Mouse (Mus musculus) hindlimb bud, embryonic 11.5 days (tissue): ENCODE measurements around the gene Cfap45.
A peak's percentile ranks its signal among the peaks of the same experiment; 100 is the strongest.

ENCODE experiments used
- DNase-seq: peaks from one replicate; pipeline ENCODE4 v3.0.0-alpha.2; 2012; ENCODE audit warnings: low read depth, low spot score; ENCODE audit errors: extremely low spot score

The Cfap45 gene

GRCm38 (mm10) chr1:172520576-172521440, at the start of gene Cfap45:
Gene Cfap45, plus strand, starts transcription at chr1:172520801.
- peak; percentile 94 for DNase-seq

- no peak for DNase-seq
Observed at GRCm38 (mm10) chr1:172472909-172473308, 47.7 kb upstream of the Cfap45 start.

GRCm38 (mm10) chr1:172474196-172474595, 46.4 kb upstream of the Cfap45 start:
- DNase-seq, result no peak

- no peak for DNase-seq
Observed at GRCm38 (mm10) chr1:172475054-172475741, 45.4 kb upstream of the Cfap45 start, which contains the start of gene Slamf9. Gene Slamf9, plus strand, starts transcription at chr1:172475358.

GRCm38 (mm10) chr1:172478020-172478419, 42.6 kb upstream of the Cfap45 start:
- DNase-seq, result no peak

GRCm38 (mm10) chr1:172480376-172480775, 40.2 kb upstream of the Cfap45 start:
- no peak for DNase-seq

GRCm38 (mm10) chr1:172481111-172481510, 39.5 kb upstream of the Cfap45 start:
- DNase-seq, result no peak

GRCm38 (mm10) chr1:172481540-172482280, 38.9 kb upstream of the Cfap45 start, which contains the start of gene Igsf9:
Gene Igsf9, plus strand, starts transcription at chr1:172481788.
- DNase-seq, result peak; percentile 66

- no peak for DNase-seq
Observed at GRCm38 (mm10) chr1:172482518-172483360, 37.9 kb upstream of the Cfap45 start.

- DNase-seq, result no peak
Observed at GRCm38 (mm10) chr1:172483361-172483660, 37.3 kb upstream of the Cfap45 start.

GRCm38 (mm10) chr1:172484236-172484635, 36.4 kb upstream of the Cfap45 start:
- DNase-seq, result no peak

- DNase-seq, result no peak
Observed at GRCm38 (mm10) chr1:172484671-172485070, 35.9 kb upstream of the Cfap45 start.

GRCm38 (mm10) chr1:172485821-172486220, 34.8 kb upstream of the Cfap45 start:
- no peak for DNase-seq

GRCm38 (mm10) chr1:172486236-172486635, 34.4 kb upstream of the Cfap45 start:
- DNase-seq, result no peak

GRCm38 (mm10) chr1:172486651-172487050, 34.0 kb upstream of the Cfap45 start:
- no peak for DNase-seq

- DNase-seq, result no peak
Observed at GRCm38 (mm10) chr1:172487859-172488258, 32.7 kb upstream of the Cfap45 start.

GRCm38 (mm10) chr1:172488831-172489230, 31.8 kb upstream of the Cfap45 start:
- no peak for DNase-seq

GRCm38 (mm10) chr1:172489585-172490250, 30.9 kb upstream of the Cfap45 start:
- DNase-seq, result no peak

GRCm38 (mm10) chr1:172490261-172490661, 30.3 kb upstream of the Cfap45 start:
- DNase-seq, result peak; percentile 47

- no peak for DNase-seq
Observed at GRCm38 (mm10) chr1:172492047-172492446, 28.6 kb upstream of the Cfap45 start.
